Mouse (Mus musculus) liver, postnatal 0 days (tissue): ENCODE measurements around the gene Gm20388.

ENCODE experiments used
- CTCF ChIP-seq: sonication (generic); IDR thresholded peaks from 2 replicates; pipeline ENCODE4 v1.5.1; 2016; ENCODE audit warnings: antibody characterized with exemption, low read depth
- EP300 ChIP-seq: IDR thresholded peaks from 2 replicates; pipeline ENCODE4 v1.6.1; 2016; ENCODE audit warnings: antibody characterized with exemption, low read depth, mild to moderate bottlenecking

- TF ChIP-seq CTCF, result no peak
- TF ChIP-seq EP300, result no peak
Observed at GRCm38 (mm10) chr8:122452154-122452553, 2541.5 kb downstream of the Gm20388 start.
